Mouse (Mus musculus) heart, postnatal 0 days (tissue): ENCODE measurements around the gene Hist1h1c.

ENCODE experiments used
- CTCF ChIP-seq: IDR thresholded peaks from 2 replicates; pipeline ENCODE4 v1.5.1; 2016; ENCODE audit warnings: antibody characterized with exemption, control low read depth, low read depth
- EP300 ChIP-seq: IDR thresholded peaks from 2 replicates; pipeline ENCODE4 v1.6.1; 2016; ENCODE audit warnings: antibody characterized with exemption, low read depth

- TF ChIP-seq EP300 (no peak), CTCF (no peak)
These were observed 14.1 kb downstream of the Hist1h1c start for GRCm38 (mm10) chr13:23752742-23753172.
